Mouse (Mus musculus) myocyte (in vitro differentiated cells): ENCODE results near the gene Rph3a.
"Not testable (repeated sequence)": the region's sequence is repeated elsewhere in the genome, so short reads cannot be mapped to it uniquely, and the experiment has no call there.

Experiments
- CEBPB ChIP-seq: IDR thresholded peaks from 2 replicates; pipeline ENCODE4 v1.6.1; 2011; ENCODE audit warnings: mild to moderate bottlenecking, moderate library complexity; ENCODE audit not compliant: poor library complexity, insufficient read depth, severe bottlenecking
- E2F4 ChIP-seq: IDR thresholded peaks from one replicate; pipeline ENCODE4 v1.6.1; 2011; ENCODE audit warnings: mild to moderate bottlenecking, control low read depth, moderate library complexity; ENCODE audit not compliant: insufficient read depth
- MAX ChIP-seq: IDR thresholded peaks from one replicate; pipeline ENCODE4 v1.6.1; 2011; ENCODE audit warnings: low read depth, mild to moderate bottlenecking, control low read depth
- POLR2A ChIP-seq: IDR thresholded peaks from one replicate; pipeline ENCODE4 v1.6.1; 2011; ENCODE audit warnings: low read depth, mild to moderate bottlenecking, control low read depth, moderate library complexity; ENCODE audit not compliant: insufficient read length
- POLR2AphosphoS2 ChIP-seq: IDR thresholded peaks from one replicate; pipeline ENCODE4 v1.6.1; 2011; ENCODE audit warnings: low read depth, control low read depth; ENCODE audit not compliant: insufficient read length
- USF1 ChIP-seq: IDR thresholded peaks from one replicate; pipeline ENCODE4 v1.6.1; 2011; ENCODE audit warnings: low read depth, mild to moderate bottlenecking, control low read depth, moderate library complexity

DNA sequence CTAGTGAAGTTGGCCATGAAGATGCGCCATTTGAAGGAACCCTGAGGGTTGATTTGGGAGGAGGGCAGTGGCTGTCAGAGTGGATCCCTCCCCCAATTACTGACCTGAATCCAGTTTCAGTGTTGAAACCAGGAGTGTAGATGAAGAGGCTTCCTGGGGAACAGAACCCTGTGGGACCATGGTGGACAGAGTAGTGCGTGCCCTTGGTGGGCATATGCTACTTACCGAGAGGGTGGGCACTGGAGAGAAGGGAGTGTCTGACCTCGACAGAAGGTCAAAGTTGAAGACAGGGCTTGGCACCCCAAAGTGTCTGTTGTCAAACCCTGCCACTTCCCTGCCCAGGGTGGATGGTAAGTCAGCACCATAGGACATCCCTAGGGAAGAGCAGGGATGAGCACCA lies 116.0 kb downstream of the Rph3a start:
- not testable (repeated sequence) for TF ChIP-seq MAX, POLR2A, POLR2AphosphoS2, CEBPB, E2F4, USF1
